Mouse (Mus musculus) thymus, adult 2 months (tissue): Measurements from ENCODE around the gene Rimbp3.

ENCODE experiments used
- CTCF ChIP-seq: fragments of 200-500 bp; IDR thresholded peaks from 2 replicates; pipeline ENCODE4 v1.5.1; 2012; ENCODE audit warnings: mild to moderate bottlenecking, control low read depth, low read length, moderate library complexity, borderline replicate concordance; ENCODE audit not compliant: control insufficient read depth, poor library complexity, insufficient read depth; ENCODE audit errors: extremely low read depth
- POLR2A ChIP-seq: fragments of 200-500 bp; IDR thresholded peaks from 2 replicates; pipeline ENCODE4 v1.6.1; 2012; ENCODE audit warnings: mild to moderate bottlenecking, low read length, control low read depth, moderate library complexity; ENCODE audit not compliant: control insufficient read depth, poor library complexity, insufficient read depth; ENCODE audit errors: extremely low read depth

DNA sequence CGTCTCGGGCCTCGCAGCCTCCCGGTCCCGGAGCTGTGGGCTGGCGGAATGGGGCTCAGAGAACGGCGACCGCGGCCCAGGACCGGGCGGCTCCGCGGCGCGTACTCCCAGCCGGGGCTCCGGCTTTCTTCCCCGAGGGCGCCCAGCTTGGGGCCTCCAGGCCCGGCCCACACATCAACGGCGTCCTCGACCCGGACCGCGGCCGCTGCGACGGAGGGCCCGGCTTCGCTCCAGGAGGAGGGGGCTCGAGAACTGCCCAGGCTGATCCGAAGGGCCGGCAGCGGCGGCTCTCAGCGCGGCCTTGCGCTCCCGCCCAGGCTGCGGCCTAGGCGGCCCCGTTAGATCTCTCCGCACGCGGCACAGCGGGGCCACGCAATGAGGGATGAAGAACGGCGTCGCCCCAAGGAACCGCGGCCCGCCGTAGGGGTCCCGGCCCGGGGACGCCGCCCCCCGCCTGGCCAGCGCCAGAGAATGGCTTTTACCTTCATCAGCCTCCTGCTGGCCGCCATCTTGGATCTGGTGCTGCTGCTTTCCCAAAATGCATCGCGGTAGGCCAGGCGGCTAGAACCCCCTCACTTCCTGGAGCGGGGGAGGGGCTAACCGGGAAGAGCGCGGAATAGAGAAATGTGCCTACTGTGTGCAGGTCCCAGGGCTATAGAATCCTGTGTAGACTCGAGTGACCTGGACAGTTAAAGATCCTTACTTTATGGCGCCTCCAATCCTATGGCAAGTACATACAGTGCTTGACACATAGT is 7.3 kb upstream of the Rimbp3 start:
- no peak for TF ChIP-seq CTCF
- TF ChIP-seq POLR2A, result peak; percentile 60; the same call in 1 of the 2 replicates
